Mouse (Mus musculus): ENCODE data around the gene Glrx. TPM values are rescaled to one million over a fixed set of nuclear protein-coding genes. Genes with fewer than 3 reads are reported as not detected.

Gene Glrx
- polyA plus RNA-seq, 1 experiment from 2014 or later: 86.1 TPM

GRCm38 (mm10) chr13:75840752-75841285 is 1.2 kb downstream of the Glrx start:
- peak overlapping the region; percentile 43 for H3K9ac ChIP-seq (replicated peaks)
- H3K4me1 ChIP-seq: peaks cover 39% of the 10 kb centered on the region
- WGBS: 62% methylated on average over 6 of the region's 6 CpGs
- peak overlapping the region; percentile 74 for H3K4me2 ChIP-seq
- peak overlapping the region; percentile 57 for H3K4me3 ChIP-seq (replicated peaks)
- no peaks in the 10 kb centered on the region for H3K27me3 ChIP-seq (replicated peaks)
- H3K9me3 ChIP-seq (replicated peaks): no peaks in the 10 kb centered on the region
- peak overlapping the region; percentile 79 for H3K27ac ChIP-seq (replicated peaks)
- H3K36me3 ChIP-seq: no peaks in the 10 kb centered on the region
- ATAC-seq (ENCODE audit: low FRiP score): peak; percentile 30; the same call in 1 of the 2 replicates

GRCm38 (mm10) chr13:75841950-75842349 is 2.3 kb downstream of the Glrx start:
- no peaks in the 10 kb centered on the region for H3K27me3 ChIP-seq (replicated peaks)
- H3K27ac ChIP-seq (replicated peaks): no peak overlapping the region
- no peak overlapping the region for H3K4me3 ChIP-seq (replicated peaks)
- H3K9ac ChIP-seq (replicated peaks): no peak overlapping the region
- no peaks in the 10 kb centered on the region for H3K36me3 ChIP-seq
- no peaks in the 10 kb centered on the region for H3K9me3 ChIP-seq (replicated peaks)
- peaks cover 39% of the 10 kb centered on the region for H3K4me1 ChIP-seq
- peak overlapping the region; percentile 74 for H3K4me2 ChIP-seq
- WGBS: 88% methylated on average over 3 of the region's 3 CpGs
- no peak for ATAC-seq (ENCODE audit: low FRiP score)

DNA sequence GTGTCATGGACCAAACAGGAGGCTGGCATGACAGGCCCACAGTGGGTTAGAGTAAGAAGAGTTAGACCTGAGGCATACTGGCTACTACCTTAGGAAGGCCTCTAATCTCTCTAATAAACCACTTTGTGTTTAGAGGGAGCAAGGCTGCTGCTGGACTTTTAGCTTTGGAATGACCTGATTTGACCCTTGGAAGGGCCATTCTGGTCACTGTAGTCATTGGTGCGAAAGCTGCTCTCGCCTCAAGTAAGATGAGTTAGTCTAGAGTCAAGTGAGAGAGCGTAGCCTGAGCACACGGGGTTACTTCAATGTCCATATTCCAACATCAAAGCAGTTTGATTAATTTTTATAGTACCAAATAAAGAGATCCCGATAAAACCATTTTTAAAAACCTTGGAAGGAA is 3.7 kb downstream of the Glrx start:
- Histone ChIP-seq H3K4me1 (peaks cover 39% of the 10 kb centered on the region), H3K4me3 (replicated peaks) (no peak overlapping the region), H3K9me3 (replicated peaks) (no peaks in the 10 kb centered on the region), H3K27ac (replicated peaks) (no peak overlapping the region), H3K4me2 (no peak overlapping the region), H3K36me3 (0 out of 2 replicates have a peak, but pooled peaks cover 3% of the 10 kb centered on the region), H3K9ac (replicated peaks) (no peak overlapping the region), H3K27me3 (replicated peaks) (no peaks in the 10 kb centered on the region)
- no peak for ATAC-seq (ENCODE audit: low FRiP score)
- WGBS: 96% methylated on average over 5 of the region's 5 CpGs

GRCm38 (mm10) chr13:75843993-75844683 is 4.5 kb downstream of the Glrx start:
- Histone ChIP-seq H3K4me3 (replicated peaks) (no peak overlapping the region), H3K4me2 (no peak overlapping the region), H3K9ac (replicated peaks) (no peak overlapping the region), H3K9me3 (replicated peaks) (no peaks in the 10 kb centered on the region), H3K27me3 (replicated peaks) (no peaks in the 10 kb centered on the region), H3K4me1 (peaks cover 36% of the 10 kb centered on the region), H3K27ac (replicated peaks) (no peak overlapping the region), H3K36me3 (0 out of 2 replicates have a peak, but pooled peaks cover 3% of the 10 kb centered on the region)
- 91% methylated on average over 8 of the region's 8 CpGs for WGBS
- ATAC-seq (ENCODE audit: low FRiP score): no peak

DNA sequence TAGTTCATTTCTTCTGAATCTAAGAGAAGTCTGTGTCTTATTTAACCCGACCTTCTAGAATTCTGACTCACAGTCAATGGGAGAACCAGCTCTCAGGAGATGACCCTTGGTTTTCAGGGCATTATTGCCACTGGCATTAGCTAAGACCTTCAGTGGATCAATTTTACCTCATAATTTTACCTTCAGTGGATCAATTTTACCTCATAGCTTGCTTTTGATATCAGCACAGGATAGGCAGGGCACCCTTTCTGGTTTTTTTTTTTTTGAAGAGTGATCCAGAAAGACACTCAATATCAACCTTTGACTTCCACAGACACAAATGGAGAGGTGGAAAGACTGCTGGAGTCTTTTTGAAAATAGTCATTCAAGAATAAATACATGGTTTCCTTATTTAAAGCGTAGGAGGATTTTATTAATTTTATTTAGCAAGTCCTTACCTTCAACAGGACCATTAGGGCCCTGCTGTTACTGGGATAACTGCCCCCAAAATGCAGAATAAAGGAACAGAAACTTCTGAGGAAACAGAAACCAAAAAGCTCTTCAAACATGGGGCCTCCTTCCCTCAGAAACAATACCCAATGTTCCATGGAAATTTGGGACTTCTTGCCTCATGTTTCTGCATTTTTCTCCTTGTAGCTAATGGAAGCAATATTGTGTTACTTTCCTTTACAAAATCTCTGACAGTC is 5.3 kb downstream of the Glrx start:
- Histone ChIP-seq H3K4me3 (replicated peaks) (no peak overlapping the region), H3K4me1 (peaks cover 32% of the 10 kb centered on the region), H3K27ac (replicated peaks) (no peak overlapping the region), H3K9ac (replicated peaks) (no peak overlapping the region), H3K9me3 (replicated peaks) (no peaks in the 10 kb centered on the region), H3K4me2 (no peak overlapping the region), H3K27me3 (replicated peaks) (no peaks in the 10 kb centered on the region), H3K36me3 (0 out of 2 replicates have a peak, but pooled peaks cover 3% of the 10 kb centered on the region)
- no peak for ATAC-seq (ENCODE audit: low FRiP score)
- WGBS: 95% methylated on average over 2 of the region's 2 CpGs

DNA sequence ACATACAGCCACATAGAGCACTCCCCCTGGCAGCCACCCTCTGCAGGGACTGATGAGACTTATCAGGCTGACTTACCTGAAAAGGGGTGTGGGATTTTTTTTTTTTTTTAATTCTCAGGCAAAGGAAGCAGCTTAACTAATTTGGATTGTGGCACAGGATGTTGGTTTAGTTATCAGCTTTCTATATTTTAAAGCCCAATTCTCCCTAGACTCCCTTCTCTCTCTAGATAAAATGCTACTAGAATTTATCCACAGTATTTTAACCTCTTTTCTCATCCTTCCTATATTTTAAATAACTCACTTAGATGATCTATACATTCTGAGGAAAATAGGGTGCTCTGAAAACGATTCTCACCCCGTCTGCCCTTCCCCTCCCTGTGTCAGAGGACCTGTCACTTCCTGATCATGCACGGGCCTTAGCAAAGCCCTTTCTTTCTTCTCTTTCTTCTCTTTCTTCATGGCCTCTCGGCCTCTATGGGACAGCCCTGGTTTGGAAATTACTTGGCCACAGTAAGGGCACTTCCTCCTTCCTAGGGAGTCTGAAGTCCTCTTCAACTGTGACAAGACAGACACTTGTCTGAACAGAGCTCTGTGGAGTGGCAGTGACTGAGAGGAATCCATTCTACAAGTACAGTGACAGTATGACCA is 6.0 kb downstream of the Glrx start:
- Histone ChIP-seq H3K4me1 (peaks cover 28% of the 10 kb centered on the region), H3K9me3 (replicated peaks) (no peaks in the 10 kb centered on the region), H3K27me3 (replicated peaks) (no peaks in the 10 kb centered on the region), H3K36me3 (0 out of 2 replicates have a peak, but pooled peaks cover 3% of the 10 kb centered on the region), H3K27ac (replicated peaks) (no peak overlapping the region), H3K4me3 (replicated peaks) (no peak overlapping the region), H3K4me2 (no peak overlapping the region), H3K9ac (replicated peaks) (no peak overlapping the region)
- 60% methylated on average over 4 of the region's 4 CpGs for WGBS
- no peak for ATAC-seq (ENCODE audit: low FRiP score)

DNA sequence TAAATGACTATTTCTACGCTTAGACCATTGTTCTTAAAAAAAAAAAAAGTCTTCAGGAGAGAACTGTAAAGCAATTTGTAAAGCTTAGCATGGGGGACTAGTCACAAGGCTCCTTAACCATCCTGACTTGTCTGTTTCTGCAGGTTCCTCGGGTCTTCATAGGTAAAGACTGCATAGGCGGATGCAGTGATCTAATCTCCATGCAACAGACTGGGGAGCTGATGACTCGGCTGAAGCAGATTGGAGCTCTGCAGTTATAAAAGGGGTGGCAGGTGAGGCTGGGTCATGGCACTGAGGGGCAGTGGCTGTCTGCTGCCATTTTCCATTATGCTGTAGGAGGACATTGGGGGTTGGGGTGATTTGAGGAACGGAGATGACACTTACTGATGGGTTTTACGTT is 7.4 kb downstream of the Glrx start:
- 86% methylated on average over 6 of the region's 6 CpGs for WGBS

DNA sequence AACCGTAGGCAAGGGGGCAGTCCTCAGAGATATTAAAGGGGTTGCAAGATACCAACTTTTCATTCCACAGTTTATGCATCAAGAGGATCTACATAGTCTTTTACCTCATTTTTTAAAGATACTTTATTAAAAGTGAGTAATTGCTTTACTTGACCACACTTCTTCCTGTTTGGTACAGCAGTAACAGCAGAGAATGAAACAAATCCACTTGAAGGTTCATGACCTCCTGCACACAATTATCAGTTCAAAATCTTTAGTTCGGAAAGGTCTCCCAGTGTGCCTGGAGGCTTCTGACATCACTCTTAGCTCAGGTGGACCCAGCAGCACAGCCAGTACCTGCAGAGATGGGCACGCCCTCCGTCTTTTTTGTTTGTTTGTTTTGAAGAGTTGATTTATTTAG is 12.4 kb downstream of the Glrx start:
- H3K27ac ChIP-seq (replicated peaks): no peak overlapping the region
- no peak overlapping the region for H3K4me2 ChIP-seq
- H3K4me3 ChIP-seq (replicated peaks): no peak overlapping the region
- ATAC-seq (ENCODE audit: low FRiP score): no peak
- H3K9me3 ChIP-seq (replicated peaks): 0 out of 2 replicates have a peak, but pooled peaks cover 3% of the 10 kb centered on the region
- H3K27me3 ChIP-seq (replicated peaks): no peaks in the 10 kb centered on the region
- 0 out of 2 replicates have a peak, but pooled peaks cover 2% of the 10 kb centered on the region for H3K4me1 ChIP-seq
- no peak overlapping the region for H3K9ac ChIP-seq (replicated peaks)
- WGBS: 92% methylated on average over 4 of the region's 4 CpGs
- H3K36me3 ChIP-seq: peaks cover 6% of the 10 kb centered on the region; the same call in 1 of the 2 replicates

More for the DNA sequence above, 7.4 kb downstream of the Glrx start:
- Histone ChIP-seq H3K4me3 (replicated peaks) (no peak overlapping the region), H3K9ac (replicated peaks) (no peak overlapping the region), H3K27me3 (replicated peaks) (no peaks in the 10 kb centered on the region), H3K27ac (replicated peaks) (no peak overlapping the region), H3K36me3 (peaks cover 6% of the 10 kb centered on the region; the same call in 1 of the 2 replicates), H3K9me3 (replicated peaks) (no peaks in the 10 kb centered on the region), H3K4me2 (no peak overlapping the region), H3K4me1 (peaks cover 15% of the 10 kb centered on the region)
- ATAC-seq (ENCODE audit: low FRiP score): no peak

DNA sequence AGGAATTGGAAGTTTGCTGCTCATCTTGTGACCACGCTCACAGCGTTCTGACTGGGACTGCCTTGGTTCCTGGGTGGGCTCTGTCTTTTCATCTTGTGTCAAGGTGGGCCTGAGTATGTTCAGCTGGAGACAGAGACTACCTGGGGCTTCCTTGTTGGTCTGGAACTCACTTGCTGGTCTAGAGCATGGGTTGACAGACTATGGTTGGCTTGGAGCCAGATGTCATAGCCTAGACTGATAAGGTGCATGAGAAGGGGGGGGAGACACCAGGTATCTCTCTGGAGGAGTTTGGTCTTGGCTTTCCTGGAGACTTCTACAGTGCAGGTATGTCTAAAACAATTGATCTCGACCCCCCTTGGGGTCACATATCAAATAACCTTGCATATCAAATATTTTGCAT is 13.4 kb downstream of the Glrx start:
- no peak overlapping the region for H3K27ac ChIP-seq (replicated peaks)
- H3K4me3 ChIP-seq (replicated peaks): no peak overlapping the region
- 0 out of 2 replicates have a peak, but pooled peaks cover 3% of the 10 kb centered on the region for H3K9me3 ChIP-seq (replicated peaks)
- H3K27me3 ChIP-seq (replicated peaks): no peaks in the 10 kb centered on the region
- no peak overlapping the region for H3K9ac ChIP-seq (replicated peaks)
- no peak for ATAC-seq (ENCODE audit: low FRiP score)
- H3K4me1 ChIP-seq: 0 out of 2 replicates have a peak, but pooled peaks cover 2% of the 10 kb centered on the region
- peaks cover 3% of the 10 kb centered on the region; the same call in 1 of the 2 replicates for H3K36me3 ChIP-seq
- 90% methylated on average over 3 of the region's 3 CpGs for WGBS
- H3K4me2 ChIP-seq: no peak overlapping the region

DNA sequence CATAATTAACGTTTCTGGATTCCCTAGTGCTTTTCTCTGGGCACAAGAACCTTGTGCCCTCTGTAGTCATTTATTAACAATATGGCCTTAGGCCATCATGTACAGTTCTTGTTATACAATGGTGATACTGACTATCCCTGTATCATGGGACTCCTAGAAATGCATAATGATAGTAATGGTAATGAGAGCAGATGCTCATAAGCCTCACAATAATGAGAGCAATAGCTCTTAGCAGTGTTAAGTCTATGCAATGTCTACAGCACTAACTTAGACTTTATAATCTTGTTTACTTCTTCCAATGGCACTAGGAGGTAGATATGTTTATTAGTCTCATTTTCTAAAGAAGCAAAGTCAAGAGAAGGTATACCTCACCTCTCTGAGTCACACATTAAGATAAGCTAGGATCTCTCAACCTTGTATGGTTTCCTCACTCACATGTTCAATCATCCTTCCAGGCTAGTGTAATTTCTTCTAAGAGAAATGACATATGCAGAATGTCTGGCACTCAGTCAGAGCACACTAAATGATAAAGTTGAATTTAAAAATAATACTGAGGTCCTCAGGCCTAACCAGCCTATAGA is 19.7 kb downstream of the Glrx start:
- H3K9me3 ChIP-seq (replicated peaks): 0 out of 2 replicates have a peak, but pooled peaks cover 3% of the 10 kb centered on the region
- 54% methylated on average over 1 of the region's 1 CpGs for WGBS
- no peak overlapping the region for H3K27ac ChIP-seq (replicated peaks)
- H3K4me2 ChIP-seq: no peak overlapping the region
- H3K36me3 ChIP-seq: no peaks in the 10 kb centered on the region
- H3K4me3 ChIP-seq (replicated peaks): no peak overlapping the region
- H3K4me1 ChIP-seq: no peaks in the 10 kb centered on the region
- no peak overlapping the region for H3K9ac ChIP-seq (replicated peaks)
- no peak for ATAC-seq (ENCODE audit: low FRiP score)
- H3K27me3 ChIP-seq (replicated peaks): no peaks in the 10 kb centered on the region

GRCm38 (mm10) chr13:75865486-75866184 is 26.0 kb downstream of the Glrx start:
- Histone ChIP-seq H3K36me3 (peaks cover 6% of the 10 kb centered on the region), H3K9ac (replicated peaks) (no peak overlapping the region), H3K9me3 (replicated peaks) (no peaks in the 10 kb centered on the region), H3K4me1 (no peaks in the 10 kb centered on the region), H3K4me3 (replicated peaks) (no peak overlapping the region), H3K27me3 (replicated peaks) (no peaks in the 10 kb centered on the region), H3K4me2 (no peak overlapping the region), H3K27ac (replicated peaks) (no peak overlapping the region)
- ATAC-seq (ENCODE audit: low FRiP score): no peak
